Mouse (Mus musculus): ENCODE data around the gene Rnaseh2c.

GRCm38 (mm10) chr19:5629907-5630306, 28.2 kb downstream of the Rnaseh2c start:
- no peak for TF ChIP-seq CTCF (IDR thresholded peaks at IDR 0.05; ENCODE audit: extremely low read depth, insufficient read depth, low read length)
- no peak for TF ChIP-seq POLR2A (IDR thresholded peaks at IDR 0.05; ENCODE audit: extremely low read depth, insufficient read depth, low read length)
